Comparison of ENCODE assay signal across 22 mouse cellular contexts in the genomic region with DNA sequence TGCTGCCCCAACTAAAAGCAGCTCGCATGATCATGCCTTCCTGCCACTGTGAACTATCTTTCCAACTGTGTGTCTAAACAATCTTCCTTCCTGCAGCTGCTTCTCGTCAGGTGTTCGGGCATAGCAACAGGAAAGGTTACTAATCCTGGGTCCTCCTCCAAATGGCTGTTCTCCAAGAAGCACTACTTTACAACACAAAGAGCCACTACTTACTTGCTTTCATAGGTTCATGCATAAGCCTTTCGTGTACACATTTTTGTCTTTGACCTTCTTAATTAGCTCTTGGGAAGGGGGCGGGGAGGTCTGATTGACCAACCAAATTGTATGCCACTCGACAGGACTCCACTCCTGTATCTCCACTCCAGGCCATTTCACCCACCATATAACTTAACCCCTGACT.
"Had no signal": no experiment of that assay in that cellular context is flagged by ENCODE, and none has a peak within 500 bp of the region (broad histone marks: within the 10 kb centered on the region; RNA-seq: fewer than 3 reads in every experiment).

No protein-coding gene starts in this region.

- H3K36me3 ChIP-seq: lung, embryonic 15.5 days; midbrain, embryonic 10.5 days; midbrain, embryonic 12.5 days; neural tube, embryonic 13.5 days; neural tube, embryonic 15.5 days had no signal

- H3K4me2 ChIP-seq: lung, embryonic 15.5 days; midbrain, embryonic 12.5 days; neural tube, embryonic 13.5 days; neural tube, embryonic 15.5 days had no signal

- H3K4me3 ChIP-seq: lung, embryonic 15.5 days; midbrain, embryonic 10.5 days; midbrain, embryonic 12.5 days; myocyte; neural tube, embryonic 13.5 days; neural tube, embryonic 15.5 days had no signal

- H3K9ac ChIP-seq: liver, postnatal 0 days; lung, embryonic 15.5 days; midbrain, embryonic 12.5 days; neural tube, embryonic 13.5 days; neural tube, embryonic 15.5 days had no signal

- DNase-seq: liver, postnatal 0 days; lung, adult 2 months; lung, postnatal 14 days; lung, postnatal 36 days; midbrain, embryonic 14.5 days; retina, postnatal 1 day; right cerebral cortex, adult 18-20 months; right cerebral cortex, postnatal 25 days; right cerebral cortex, postnatal 4 days; spleen, adult 18-20 months; thymus, adult 18-20 months; thymus, postnatal 25 days; thymus, postnatal 4 days had no signal

- H3K9me3 ChIP-seq: lung, embryonic 15.5 days; midbrain, embryonic 10.5 days; midbrain, embryonic 12.5 days; neural tube, embryonic 13.5 days; neural tube, embryonic 15.5 days had no signal

- H3K27me3 ChIP-seq: midbrain, embryonic 12.5 days; neural tube, embryonic 13.5 days; neural tube, embryonic 15.5 days had no signal

- ATAC-seq: liver, postnatal 0 days; lung, postnatal 0 days; midbrain, embryonic 16.5 days had no signal

- H3K27ac ChIP-seq: lung, embryonic 15.5 days; macrophage; midbrain, embryonic 10.5 days; midbrain, embryonic 12.5 days; neural tube, embryonic 13.5 days; neural tube, embryonic 15.5 days had no signal
